Mouse (Mus musculus) right cerebral cortex, postnatal 36 days (tissue): ENCODE results near the gene Igfbp2.

Experiments
- DNase-seq, 2 experiments: peaks; one replicate each; pipeline ENCODE4 v3.0.0; 2022; ENCODE audit warnings: low spot score in 2 of 2, mixed read lengths in 1 of 2

The Igfbp2 gene

GRCm38 (mm10) chr1:72815184-72815583 is 9.1 kb upstream of the Igfbp2 start:
- no peak for DNase-seq

DNA sequence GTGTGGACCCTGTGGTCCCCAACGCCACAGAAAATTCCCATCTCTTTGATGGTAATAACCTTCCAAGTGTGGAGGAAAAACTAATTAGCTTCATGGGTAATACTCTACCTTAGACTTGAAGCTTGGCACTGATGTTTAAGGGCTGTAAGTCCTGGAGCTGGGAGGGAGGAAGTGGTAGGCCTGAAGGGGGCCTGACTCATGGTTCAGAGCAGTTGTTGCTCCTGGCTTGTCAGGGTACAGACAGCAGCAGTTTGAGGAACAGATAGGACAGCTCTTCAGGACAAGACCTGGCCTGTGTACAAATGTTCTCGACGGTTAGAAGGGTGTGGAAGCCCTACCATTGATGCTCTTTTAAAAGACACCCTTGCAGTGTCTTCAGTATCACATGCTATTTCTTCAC is 8.7 kb upstream of the Igfbp2 start:
- no peak for DNase-seq

- DNase-seq = no peak
Measured at GRCm38 (mm10) chr1:72819995-72820394, 4.3 kb upstream of the Igfbp2 start.

DNA sequence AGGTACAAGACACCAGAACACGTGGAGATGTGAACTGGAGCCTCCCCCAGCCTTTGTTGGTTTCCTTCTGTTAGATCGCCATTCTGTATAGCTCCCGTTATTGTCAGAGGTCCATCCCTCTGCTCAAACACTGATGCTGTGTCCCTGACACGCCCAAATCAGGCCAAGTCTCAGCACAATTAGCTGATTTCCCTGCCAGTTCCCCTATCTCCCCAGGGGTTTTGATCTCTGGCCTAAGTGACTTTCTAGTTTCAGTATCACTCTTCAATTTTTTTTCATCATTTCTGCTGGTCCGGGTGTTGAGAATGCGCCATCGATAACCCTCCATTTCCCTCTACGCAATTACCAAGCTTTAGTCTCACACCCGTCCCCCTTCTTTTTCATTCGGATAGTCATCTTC is 1.4 kb upstream of the Igfbp2 start:
- no peak for DNase-seq

- DNase-seq = no peak
Measured at GRCm38 (mm10) chr1:72824707-72825101, 401 bp downstream of the Igfbp2 start.

DNA sequence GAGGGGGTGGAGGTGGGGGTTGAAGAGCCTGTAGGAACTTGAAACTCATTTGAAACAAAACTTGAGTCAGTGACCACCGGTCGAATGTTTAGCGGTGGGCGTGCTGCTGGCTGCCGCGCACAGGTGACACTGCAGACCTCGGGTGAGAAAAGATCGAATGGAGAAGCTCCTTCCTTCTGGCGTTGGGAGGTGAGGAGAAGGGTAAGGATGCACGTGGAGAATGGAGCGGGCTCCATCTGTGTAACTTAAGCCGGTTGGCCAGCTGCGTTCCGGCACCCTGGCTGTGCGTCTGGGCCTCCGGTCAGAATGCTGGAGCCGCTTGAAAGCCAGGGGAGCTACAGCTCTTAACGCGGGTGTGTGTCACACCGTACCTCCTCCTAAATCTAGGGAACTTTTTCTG is 983 bp downstream of the Igfbp2 start:
- no peak for DNase-seq

DNA sequence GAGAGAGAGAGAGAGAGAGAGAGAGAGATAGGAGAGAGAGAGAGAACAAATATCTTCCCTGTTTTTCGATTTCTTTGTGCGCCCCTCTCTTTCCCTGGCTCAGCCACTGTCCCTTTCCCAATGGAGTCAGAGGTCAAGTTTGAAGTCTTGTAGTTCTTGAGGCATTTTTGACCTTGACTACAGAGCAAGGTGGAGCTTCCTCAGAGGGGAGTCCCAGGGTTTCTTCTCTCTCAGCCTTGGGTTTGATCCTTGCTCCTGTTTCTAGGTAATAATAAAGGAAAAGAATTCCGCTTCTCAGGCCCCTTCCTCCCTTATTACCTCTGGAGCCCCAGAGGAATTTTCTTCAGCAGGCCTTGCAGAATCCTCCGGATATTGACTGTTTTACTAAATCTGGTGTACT is 1.6 kb downstream of the Igfbp2 start:
- DNase-seq = no peak

DNA sequence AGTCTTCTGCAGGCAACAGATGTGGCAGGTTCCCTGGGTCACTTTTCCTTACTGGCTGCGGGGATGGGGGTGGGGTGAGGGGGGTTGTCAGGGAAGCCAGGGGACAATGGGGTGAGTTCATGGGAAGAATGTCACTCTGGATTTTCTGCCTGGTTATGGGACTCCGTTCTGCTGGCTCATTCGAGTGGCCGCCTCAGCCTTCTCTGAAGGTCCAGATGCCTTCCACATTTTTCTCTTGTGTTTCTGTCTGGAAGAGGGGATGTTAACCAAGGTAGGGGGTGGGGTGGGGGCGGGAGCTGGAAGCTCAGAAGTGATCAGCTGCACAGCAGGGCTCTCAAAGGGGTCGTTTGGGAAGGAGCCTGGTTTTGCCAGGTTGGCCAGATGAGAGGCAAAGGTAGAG is 2.1 kb downstream of the Igfbp2 start:
- no peak for DNase-seq

DNA sequence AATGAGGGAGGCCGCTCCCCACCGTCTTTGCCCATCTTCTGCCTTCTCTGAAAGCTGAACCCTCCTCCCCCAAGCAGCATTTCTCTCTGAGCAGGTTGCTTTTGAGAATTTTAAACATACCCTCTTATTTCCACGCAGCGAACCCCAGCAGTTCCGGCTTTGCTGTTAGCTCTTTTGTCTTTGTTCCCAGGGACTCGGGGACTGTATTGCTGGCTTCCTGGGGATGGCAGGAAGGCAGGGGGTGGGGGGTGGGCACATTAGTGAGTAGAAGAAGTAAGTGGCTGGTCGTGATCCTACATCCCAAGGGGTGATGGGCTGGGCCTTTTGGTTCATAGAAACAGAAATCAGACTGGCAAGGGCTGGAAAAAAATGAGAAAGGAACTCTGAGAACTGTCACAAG is 2.6 kb downstream of the Igfbp2 start:
- no peak for DNase-seq

DNA sequence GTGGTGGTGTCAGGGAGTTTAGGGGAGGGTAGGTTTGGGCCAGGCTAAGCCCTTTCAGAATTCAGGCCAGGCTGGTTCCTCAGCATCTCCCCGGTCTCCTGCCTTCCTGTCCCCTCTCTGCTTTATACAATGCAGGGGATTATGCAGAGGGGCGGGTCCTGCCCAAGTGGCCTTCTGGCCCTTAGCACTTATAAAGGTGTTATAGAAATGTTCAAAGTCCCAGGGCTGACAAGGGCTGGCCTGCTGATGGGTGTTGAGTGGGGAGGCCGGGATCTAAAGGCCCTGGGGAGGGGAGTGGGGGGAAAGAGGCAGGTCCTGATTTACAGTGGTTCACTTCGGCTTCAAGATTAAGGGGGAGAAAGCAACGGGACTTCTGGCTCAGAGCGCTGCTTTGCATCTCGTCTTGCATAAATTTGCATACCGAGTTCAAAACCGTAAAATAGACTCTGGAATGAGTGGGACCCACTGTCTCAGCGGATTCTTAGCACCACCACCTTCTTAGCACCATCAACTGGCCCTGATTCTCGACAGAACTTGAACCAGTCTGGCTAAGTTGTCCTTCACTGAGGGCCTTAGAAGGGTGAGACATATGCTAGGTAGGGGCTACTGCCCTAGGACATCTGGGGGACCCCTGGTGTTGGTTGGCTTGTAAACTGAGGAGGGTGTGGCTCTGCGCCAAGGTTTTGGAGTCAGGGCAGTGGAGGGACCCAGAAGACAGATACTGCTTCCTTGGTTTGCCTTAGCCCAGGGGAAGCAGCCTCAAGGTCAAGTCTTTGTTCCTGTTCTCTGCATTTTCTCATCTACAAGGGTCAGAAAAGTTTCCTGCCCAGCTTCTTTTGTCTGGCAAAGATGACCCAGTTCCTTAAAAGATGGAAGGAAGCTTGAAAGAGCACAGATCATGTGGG is 3.4 kb downstream of the Igfbp2 start:
- no peak for DNase-seq

GRCm38 (mm10) chr1:72828843-72829242 is 4.5 kb downstream of the Igfbp2 start:
- DNase-seq = no peak

GRCm38 (mm10) chr1:72830485-72830884 is 6.2 kb downstream of the Igfbp2 start:
- DNase-seq = no peak

GRCm38 (mm10) chr1:72832715-72833153 is 8.4 kb downstream of the Igfbp2 start:
- no peak for DNase-seq

DNA sequence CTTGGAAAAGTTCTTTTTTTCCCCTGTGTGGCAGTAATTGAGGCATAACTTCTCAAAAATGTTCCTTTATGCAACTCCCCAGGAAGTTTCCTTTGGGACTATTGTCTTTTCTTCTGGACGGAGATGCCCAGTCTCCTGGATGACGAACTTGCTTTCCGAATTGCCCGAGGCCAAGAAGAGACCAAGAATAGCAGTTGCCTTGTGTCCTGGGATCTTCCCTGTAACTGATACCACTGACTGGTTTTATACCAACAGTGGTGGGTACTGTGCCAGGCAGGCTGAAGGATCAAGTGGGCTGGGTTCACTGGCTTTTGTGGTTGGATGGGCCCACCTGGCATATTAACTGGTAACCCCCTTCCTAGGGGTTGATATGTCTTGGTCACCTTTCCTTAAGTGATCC is 9.3 kb downstream of the Igfbp2 start:
- DNase-seq = no peak

GRCm38 (mm10) chr1:72839356-72839755 is 15.1 kb downstream of the Igfbp2 start:
- no peak for DNase-seq

DNA sequence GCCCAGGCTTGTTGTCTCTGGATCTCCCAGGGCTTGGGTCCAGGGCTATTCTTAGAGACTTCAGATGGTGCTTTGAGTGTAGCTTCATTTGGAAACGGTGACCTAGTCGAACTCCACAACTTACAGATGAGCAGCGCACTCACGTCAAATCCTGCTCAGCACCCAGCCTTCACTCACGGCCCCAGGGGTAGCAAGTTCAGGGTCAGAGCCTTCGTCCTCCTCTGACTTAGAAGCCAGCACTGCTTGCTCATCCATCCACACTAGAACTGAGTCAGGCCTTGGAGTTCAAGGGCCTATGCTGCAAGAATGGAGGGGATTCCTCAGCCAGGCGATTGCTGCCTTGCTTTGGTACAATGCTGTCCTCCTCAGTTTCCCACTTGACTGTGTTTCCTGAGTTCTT is 15.5 kb downstream of the Igfbp2 start:
- DNase-seq = no peak

- no peak for DNase-seq
Measured at GRCm38 (mm10) chr1:72842666-72843459, 18.6 kb downstream of the Igfbp2 start.

- DNase-seq = no peak
Measured at GRCm38 (mm10) chr1:72844675-72845074, 20.4 kb downstream of the Igfbp2 start.

DNA sequence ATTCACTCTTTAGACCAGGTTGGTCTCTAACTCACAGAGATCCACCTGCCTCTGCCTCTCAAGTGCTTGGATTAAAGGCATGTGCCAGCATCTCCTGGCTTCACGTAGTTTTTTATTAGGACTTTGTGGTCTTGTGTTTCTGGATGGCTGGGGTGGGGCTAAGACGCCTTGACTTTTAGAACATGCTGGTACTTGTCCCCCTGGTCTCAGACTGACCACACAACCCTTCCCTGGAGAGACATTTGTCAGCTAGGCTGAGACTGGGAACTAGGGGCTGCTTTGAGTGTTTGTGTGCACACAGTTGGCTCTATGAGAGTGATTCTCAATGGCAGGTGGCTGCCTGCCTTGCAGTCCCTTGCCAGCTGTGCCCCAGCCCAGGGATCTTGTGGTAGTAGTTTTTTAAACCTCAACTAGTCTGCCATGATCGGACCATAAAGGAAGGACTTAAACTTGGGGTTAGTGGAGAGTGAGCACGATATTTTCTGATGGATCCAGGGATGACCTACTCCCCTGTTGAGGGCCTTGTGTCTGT is 23.6 kb downstream of the Igfbp2 start:
- DNase-seq = no peak

GRCm38 (mm10) chr1:72849037-72849436 is 24.7 kb downstream of the Igfbp2 start:
- no peak for DNase-seq

GRCm38 (mm10) chr1:72853759-72854158 is 29.5 kb downstream of the Igfbp2 start:
- no peak for DNase-seq

GRCm38 (mm10) chr1:72854337-72855237 is 30.3 kb downstream of the Igfbp2 start:
- no peak for DNase-seq
